ENCODE assay signal across 7 mouse cellular contexts in genomic region chr15:79322281-79322990, GRCm38 (mm10). TPM values are rescaled to one million over a fixed set of nuclear protein-coding genes. Genes with fewer than 3 reads are reported as not detected.
DNase-seq lines count a peak whose midpoint lies in the region; ATAC-seq and TF ChIP-seq lines count a peak whose summit lies in the region.

No protein-coding gene starts in this region.

- H3K9ac ChIP-seq in liver, adult 2 months (ENCODE audit: low read depth, low read length) = peak overlapping the region; percentile 15
- no peak overlapping the region for H3K9ac ChIP-seq in limb, embryonic 15.5 days

- H3K4me2 ChIP-seq in limb, embryonic 15.5 days = no peak overlapping the region

- ATAC-seq in limb, embryonic 15.5 days (ENCODE audit: insufficient number of reproducible peaks, low FRiP score, low TSS enrichment, low read depth) = no peak

- no peaks in the 10 kb centered on the region for H3K36me3 ChIP-seq in liver, adult 2 months (ENCODE audit: control insufficient read depth, insufficient read depth, low read length)
- H3K36me3 ChIP-seq in limb, embryonic 15.5 days = 0 out of 2 replicates have a peak, but pooled peaks cover 3% of the 10 kb centered on the region
- H3K36me3 ChIP-seq in thymus, adult 2 months (ENCODE audit: control insufficient read depth, insufficient read depth, low read length) = no peaks in the 10 kb centered on the region

- 0 out of 2 replicates have a peak, but pooled peaks cover 6% of the 10 kb centered on the region for H3K79me2 ChIP-seq in liver, adult 2 months (ENCODE audit: control insufficient read depth, insufficient read depth, low read length)

- 18% methylated on average over 11 of the region's 11 CpGs for WGBS in liver, adult 2 months
- WGBS in limb, embryonic 15.5 days = 62% methylated on average over 11 of the region's 11 CpGs
- WGBS in thymus, adult 2 months = 18% methylated on average over 11 of the region's 11 CpGs

- peaks cover 40% of the 10 kb centered on the region for H3K4me1 ChIP-seq in liver, adult 2 months (ENCODE audit: control insufficient read depth, insufficient read depth, low read length)
- H3K4me1 ChIP-seq in limb, embryonic 15.5 days = peaks cover 31% of the 10 kb centered on the region
- H3K4me1 ChIP-seq in thymus, adult 2 months (replicated peaks; ENCODE audit: control insufficient read depth, insufficient read depth, low read length) = peaks cover 58% of the 10 kb centered on the region

- no peaks in the 10 kb centered on the region for H3K27me3 ChIP-seq in liver, adult 2 months (ENCODE audit: control insufficient read depth, insufficient read depth, low read length)
- H3K27me3 ChIP-seq in limb, embryonic 15.5 days = no peaks in the 10 kb centered on the region
- H3K27me3 ChIP-seq in thymus, adult 2 months (ENCODE audit: control insufficient read depth, insufficient read depth, low read length) = no peaks in the 10 kb centered on the region

- H3K4me3 ChIP-seq in liver, adult 2 months (ENCODE audit: insufficient read depth, low read depth, low read length) = no peak overlapping the region
- H3K4me3 ChIP-seq in limb, embryonic 15.5 days = no peak overlapping the region
- H3K4me3 ChIP-seq in thymus, adult 2 months (ENCODE audit: control insufficient read depth, insufficient read depth, low read length) = peak overlapping the region; percentile 27

- peak; percentile 37 for DNase-seq in liver, adult 2 months (ENCODE audit: extremely low read depth, low read depth, low spot score)
- no peak for DNase-seq in liver
- DNase-seq in adipocyte (ENCODE audit: low spot score) = peak; percentile 52
- peak; percentile 81 for DNase-seq in thymus, adult 2 months
- no peak for DNase-seq in gastrocnemius, postnatal 10 days
- no peak for DNase-seq in embryo, embryonic 9.5 days (ENCODE audit: extremely low spot score)

- no peak for TF ChIP-seq POLR2A in liver, adult 2 months (IDR thresholded peaks at IDR 0.05; ENCODE audit: extremely low read depth, insufficient read depth, low read length)
- TF ChIP-seq POLR2A in thymus, adult 2 months (IDR thresholded peaks at IDR 0.05; ENCODE audit: control insufficient read depth, extremely low read depth, insufficient read depth, low read length, poor library complexity) = peak; percentile 54; the same call in 1 of the 2 replicates

- TF ChIP-seq CTCF in liver, adult 2 months (IDR thresholded peaks at IDR 0.05; ENCODE audit: low read depth, low read length) = no peak
- TF ChIP-seq CTCF in thymus, adult 2 months (IDR thresholded peaks at IDR 0.05; ENCODE audit: borderline replicate concordance, control insufficient read depth, extremely low read depth, insufficient read depth, low read length, poor library complexity) = no peak

- peak overlapping the region; percentile 82 for H3K27ac ChIP-seq in liver, adult 2 months (replicated peaks; ENCODE audit: insufficient read depth, low read depth, low read length)
- peak overlapping the region; percentile 57 for H3K27ac ChIP-seq in limb, embryonic 15.5 days
- peak overlapping the region; percentile 88 for H3K27ac ChIP-seq in thymus, adult 2 months (ENCODE audit: control insufficient read depth, insufficient read depth, low read length)

- H3K9me3 ChIP-seq in limb, embryonic 15.5 days = no peaks in the 10 kb centered on the region

RNA-seq across cellular contexts. Expression of gene Pla2g6, which starts 5.8 kb away (rescaled TPM):
- 16.3 and 29.3 TPM in 2 replicates for total RNA-seq in liver, adult 2 months (2014; rRNA removed)
- 24.5 and 25.1 TPM in 2 replicates for polyA plus RNA-seq in liver, adult 2 months (2012; rRNA removed)
- 12.9 and 14.2 TPM in 2 replicates for polyA plus RNA-seq in limb, embryonic 15.5 days (2015; fragmentation: Nextera tagmentation; extraction: Ambion mirVana)
- 65.2 and 71.4 TPM in 2 replicates for polyA plus RNA-seq in thymus, adult 2 months (2012; rRNA removed)
- 1 to 10 TPM; 9.2 to 9.8 TPM for total RNA-seq in gastrocnemius, postnatal 10 days (2021)

RNA-seq across cellular contexts. Expression of gene Maff, which starts 24.0 kb away (rescaled TPM):
- total RNA-seq in liver, adult 2 months (2014; rRNA removed) = 8.5 and 10.8 TPM in 2 replicates
- polyA plus RNA-seq in liver, adult 2 months (2012; rRNA removed) = 0.75 and 0.89 TPM in 2 replicates
- 4.2 and 4.7 TPM in 2 replicates for polyA plus RNA-seq in limb, embryonic 15.5 days (2015; fragmentation: Nextera tagmentation; extraction: Ambion mirVana)
- polyA plus RNA-seq in thymus, adult 2 months (2012; rRNA removed) = 7.4 and 8.1 TPM in 2 replicates
- total RNA-seq in gastrocnemius, postnatal 10 days (2021) = 1 to 10 TPM; 2.0 to 2.6 TPM

RNA-seq across cellular contexts. Expression of gene Baiap2l2, which starts 37.1 kb away (rescaled TPM):
- 0.20 TPM in 1 of 2 replicates, not detected in the other for total RNA-seq in liver, adult 2 months (2014; rRNA removed)
- polyA plus RNA-seq in liver, adult 2 months (2012; rRNA removed) = 0.31 and 0.51 TPM in 2 replicates
- 17.2 and 19.7 TPM in 2 replicates for polyA plus RNA-seq in limb, embryonic 15.5 days (2015; fragmentation: Nextera tagmentation; extraction: Ambion mirVana)
- 0.68 and 2.9 TPM in 2 replicates for polyA plus RNA-seq in thymus, adult 2 months (2012; rRNA removed)
- total RNA-seq in gastrocnemius, postnatal 10 days (2021) = 1 to 10 TPM; 3.1 to 3.6 TPM

Comparison
In these comparisons a context has a peak if more than half of its experiments do, and no peak if none do; other contexts are left out.
1. DNase-seq: peak in liver, adult 2 months (single experiment), adipocyte (single experiment) and thymus, adult 2 months (single experiment); none in liver (single experiment), gastrocnemius, postnatal 10 days (single experiment) and embryo, embryonic 9.5 days (single experiment).
2. Peak in every context shown above with its lines, with median percentiles within 50 percentile points of each other: H3K27ac ChIP-seq.